Mouse (Mus musculus): ENCODE results near the gene Fam234b.

GRCm38 (mm10) chr6:135294150-135294549, 96.4 kb downstream of the Fam234b start:
- no peak for TF ChIP-seq GATA1 (IDR thresholded peaks at IDR 0.05; ENCODE audit: borderline replicate concordance, low read length)
- no peak for TF ChIP-seq FLI1 (IDR thresholded peaks at IDR 0.05; ENCODE audit: low read length)
